Mouse (Mus musculus) forebrain, embryonic 16.5 days (tissue): ENCODE results near the gene Dcaf8. TPM values are rescaled to one million over a fixed set of nuclear protein-coding genes. Genes with fewer than 3 reads are reported as not detected.

ENCODE experiments used
- ATAC-seq: fragments of 200-750 bp; cut with Nextera tagmentation; 2 replicates; pipeline ENCODE4 v1.8.0; 2017; ENCODE audit warnings: mild to moderate bottlenecking, moderate library complexity
- H3K27ac ChIP-seq: fragments of 300-500 bp; sonication (generic); 2 replicates; pipeline ENCODE4 v1.5.1; 2014; ENCODE audit warnings: low read length, control low read depth
- H3K27me3 ChIP-seq: fragments of 300-500 bp; sonication (generic); replicated peaks from 2 replicates; pipeline ENCODE4 v1.6.1; 2014; ENCODE audit warnings: low read length; ENCODE audit not compliant: control insufficient read depth, insufficient read depth
- H3K36me3 ChIP-seq: fragments of 300-500 bp; sonication (generic); 2 replicates; pipeline ENCODE4 v1.6.1; 2014; ENCODE audit not compliant: control insufficient read depth, insufficient read depth
- H3K4me1 ChIP-seq: fragments of 300-500 bp; sonication (generic); replicated peaks from 2 replicates; pipeline ENCODE4 v1.6.1; 2014; ENCODE audit warnings: low read length; ENCODE audit not compliant: control insufficient read depth, insufficient read depth
- H3K4me2 ChIP-seq: fragments of 300-500 bp; sonication (generic); 2 replicates; pipeline ENCODE4 v1.6.1; 2014; ENCODE audit warnings: mild to moderate bottlenecking, low read length, control low read depth
- H3K4me3 ChIP-seq: fragments of 300-500 bp; sonication (generic); replicated peaks from 2 replicates; pipeline ENCODE4 v1.5.1; 2014; ENCODE audit warnings: mild to moderate bottlenecking, low read length, control low read depth
- H3K9ac ChIP-seq: fragments of 300-500 bp; sonication (generic); replicated peaks from 2 replicates; pipeline ENCODE4 v1.6.1; 2014; ENCODE audit warnings: low read depth, low read length, control low read depth
- H3K9me3 ChIP-seq: fragments of 300-500 bp; sonication (generic); 2 replicates; pipeline ENCODE4 v1.6.1; 2016; ENCODE audit warnings: low read length; ENCODE audit not compliant: control insufficient read depth
- WGBS: fragments of 180-500 bp; shearing (Covaris S2); extraction: QIAGEN DNeasy Blood & Tissue Kit; methylation state at CpG from one replicate; pipeline ENCODE4 v1.1.7; 2014; 5-methylcytosine and 5-hydroxymethylcytosine counted together
- polyA plus RNA-seq: library from polyadenylated mRNA; unstranded; fragments of >200 nt; fragmentation: Nextera tagmentation; extraction: Ambion mirVana; gene quantifications from 2 replicates; pipeline ENCODE4 v1.2.1, GENCODE M21; 2015

The Dcaf8 gene
- polyA plus RNA-seq, 1 experiment from 2014 or later, result 106 TPM

GRCm38 (mm10) chr1:172160508-172160907 lies 12.6 kb downstream of the Dcaf8 start:
- Histone ChIP-seq H3K27ac (no peak overlapping the region), H3K27me3 (no peaks in the 10 kb centered on the region), H3K9me3 (no peaks in the 10 kb centered on the region), H3K4me3 (no peak overlapping the region), H3K4me1 (peaks cover 7% of the 10 kb centered on the region; the same call in 1 of the 2 replicates), H3K4me2 (no peak overlapping the region), H3K36me3 (peaks cover 3% of the 10 kb centered on the region; the same call in 1 of the 2 replicates), H3K9ac (no peak overlapping the region)
- no peak for ATAC-seq

- Histone ChIP-seq H3K4me3 (no peak overlapping the region), H3K27ac (no peak overlapping the region), H3K4me2 (no peak overlapping the region), H3K36me3 (peaks cover 10% of the 10 kb centered on the region), H3K4me1 (peaks cover 7% of the 10 kb centered on the region; the same call in 1 of the 2 replicates), H3K27me3 (no peaks in the 10 kb centered on the region), H3K9ac (no peak overlapping the region), H3K9me3 (no peaks in the 10 kb centered on the region)
- 95% methylated on average over 1 of the region's 1 CpGs for WGBS
- ATAC-seq, result peak; percentile 73
These were observed 14.1 kb downstream of the Dcaf8 start for GRCm38 (mm10) chr1:172162009-172162408.

GRCm38 (mm10) chr1:172162959-172163358 lies 15.1 kb downstream of the Dcaf8 start:
- 94% methylated on average over 6 of the region's 6 CpGs for WGBS
- ATAC-seq, result no peak

GRCm38 (mm10) chr1:172167911-172168310 lies 20.0 kb downstream of the Dcaf8 start:
- peaks cover 23% of the 10 kb centered on the region for H3K36me3 ChIP-seq

More at GRCm38 (mm10) chr1:172162959-172163358, 15.1 kb downstream of the Dcaf8 start:
- H3K27me3 ChIP-seq, result no peaks in the 10 kb centered on the region
- H3K9me3 ChIP-seq, result no peaks in the 10 kb centered on the region
- H3K27ac ChIP-seq, result no peak overlapping the region
- H3K4me3 ChIP-seq, result no peak overlapping the region
- no peak overlapping the region for H3K9ac ChIP-seq
- H3K36me3 ChIP-seq, result peaks cover 13% of the 10 kb centered on the region
- peaks cover 7% of the 10 kb centered on the region; the same call in 1 of the 2 replicates for H3K4me1 ChIP-seq
- no peak overlapping the region for H3K4me2 ChIP-seq

GRCm38 (mm10) chr1:172169809-172170208 lies 21.9 kb downstream of the Dcaf8 start:
- no peak overlapping the region for H3K27ac ChIP-seq
- no peaks in the 10 kb centered on the region for H3K27me3 ChIP-seq
- no peak overlapping the region for H3K9ac ChIP-seq
- peaks cover 35% of the 10 kb centered on the region for H3K36me3 ChIP-seq
- no peak overlapping the region for H3K4me3 ChIP-seq
- no peak for ATAC-seq
- H3K4me2 ChIP-seq, result no peak overlapping the region
- H3K9me3 ChIP-seq, result no peaks in the 10 kb centered on the region
- peaks cover 8% of the 10 kb centered on the region for H3K4me1 ChIP-seq
- 96% methylated on average over 5 of the region's 5 CpGs for WGBS

More at GRCm38 (mm10) chr1:172167911-172168310, 20.0 kb downstream of the Dcaf8 start:
- Histone ChIP-seq H3K27ac (no peak overlapping the region), H3K4me3 (no peak overlapping the region), H3K4me1 (peaks cover 12% of the 10 kb centered on the region), H3K27me3 (no peaks in the 10 kb centered on the region), H3K4me2 (no peak overlapping the region), H3K9ac (no peak overlapping the region), H3K9me3 (no peaks in the 10 kb centered on the region)
- ATAC-seq, result no peak
- WGBS, result 72% methylated on average over 5 of the region's 5 CpGs

- no peaks in the 10 kb centered on the region for H3K27me3 ChIP-seq
- H3K27ac ChIP-seq, result no peak overlapping the region; the same call in 1 of the 2 replicates
- no peak overlapping the region for H3K4me2 ChIP-seq
- 92% methylated on average over 21 of the region's 21 CpGs for WGBS
- no peak for ATAC-seq
- H3K4me1 ChIP-seq, result peaks cover 8% of the 10 kb centered on the region
- H3K9me3 ChIP-seq, result no peaks in the 10 kb centered on the region
- no peak overlapping the region for H3K9ac ChIP-seq
- peaks cover 31% of the 10 kb centered on the region for H3K36me3 ChIP-seq
- no peak overlapping the region for H3K4me3 ChIP-seq
These were observed 24.5 kb downstream of the Dcaf8 start for GRCm38 (mm10) chr1:172172381-172172780.

- H3K4me2 ChIP-seq, result no peak overlapping the region
- 35% methylated on average over 5 of the region's 5 CpGs for WGBS
- H3K27me3 ChIP-seq, result no peaks in the 10 kb centered on the region
- peaks cover 34% of the 10 kb centered on the region for H3K36me3 ChIP-seq
- H3K4me1 ChIP-seq, result peaks cover 8% of the 10 kb centered on the region
- peak; percentile 55; the same call in 1 of the 2 replicates for ATAC-seq
- H3K4me3 ChIP-seq, result no peak overlapping the region
- H3K9me3 ChIP-seq, result no peaks in the 10 kb centered on the region
- no peak overlapping the region for H3K9ac ChIP-seq
- H3K27ac ChIP-seq, result no peak overlapping the region
These were observed 25.3 kb downstream of the Dcaf8 start for GRCm38 (mm10) chr1:172173181-172173580.

GRCm38 (mm10) chr1:172177791-172178190 lies 29.9 kb downstream of the Dcaf8 start:
- WGBS, result 66% methylated on average over 7 of the region's 7 CpGs
- Histone ChIP-seq H3K36me3 (peaks cover 34% of the 10 kb centered on the region), H3K4me3 (no peak overlapping the region), H3K9ac (no peak overlapping the region), H3K27me3 (no peaks in the 10 kb centered on the region), H3K27ac (no peak overlapping the region), H3K4me2 (no peak overlapping the region), H3K4me1 (peaks cover 4% of the 10 kb centered on the region), H3K9me3 (no peaks in the 10 kb centered on the region)
- no peak for ATAC-seq

- 67% methylated on average over 7 of the region's 7 CpGs for WGBS
- H3K9me3 ChIP-seq, result no peaks in the 10 kb centered on the region
- no peak overlapping the region for H3K4me2 ChIP-seq
- H3K36me3 ChIP-seq, result peaks cover 27% of the 10 kb centered on the region
- no peak overlapping the region for H3K4me3 ChIP-seq
- no peaks in the 10 kb centered on the region for H3K4me1 ChIP-seq
- no peaks in the 10 kb centered on the region for H3K27me3 ChIP-seq
- H3K9ac ChIP-seq, result no peak overlapping the region
- ATAC-seq, result no peak
- no peak overlapping the region for H3K27ac ChIP-seq
These were observed 31.2 kb downstream of the Dcaf8 start for GRCm38 (mm10) chr1:172179102-172179501.

GRCm38 (mm10) chr1:172180881-172181280 lies 33.0 kb downstream of the Dcaf8 start:
- Histone ChIP-seq H3K9ac (no peak overlapping the region), H3K4me2 (no peak overlapping the region), H3K27me3 (no peaks in the 10 kb centered on the region), H3K4me3 (no peak overlapping the region), H3K4me1 (no peaks in the 10 kb centered on the region), H3K27ac (no peak overlapping the region), H3K9me3 (no peaks in the 10 kb centered on the region), H3K36me3 (peaks cover 13% of the 10 kb centered on the region)
- ATAC-seq, result no peak
- 87% methylated on average over 4 of the region's 4 CpGs for WGBS
